Mouse (Mus musculus) bone marrow, adult 2 months (tissue): ENCODE measurements around the gene D1Pas1. TPM values are rescaled to one million over a fixed set of nuclear protein-coding genes. Genes with fewer than 3 reads are reported as not detected.

Experiments
- H3K27ac ChIP-seq: fragments of 200-500 bp; 2 replicates; pipeline ENCODE4 v1.5.1; 2012; ENCODE audit warnings: low read depth, mild to moderate bottlenecking, control low read depth, inconsistent platforms, low read length; ENCODE audit not compliant: control insufficient read depth, poor library complexity, insufficient read depth
- H3K4me1 ChIP-seq: fragments of 200-500 bp; 2 replicates; pipeline ENCODE4 v1.6.1; 2011; ENCODE audit warnings: low read length; ENCODE audit not compliant: control insufficient read depth, insufficient read depth
- H3K4me3 ChIP-seq: fragments of 200-500 bp; replicated peaks from 2 replicates; pipeline ENCODE3; 2011; ENCODE audit warnings: mild to moderate bottlenecking, low read depth, low read length, control low read depth; ENCODE audit not compliant: control insufficient read depth
- CTCF ChIP-seq: fragments of 200-500 bp; IDR thresholded peaks from 2 replicates; pipeline ENCODE4 v1.5.1; 2011; ENCODE audit warnings: low read length, control low read depth; ENCODE audit not compliant: control insufficient read depth, insufficient read depth
- POLR2A ChIP-seq: fragments of 200-500 bp; IDR thresholded peaks from 2 replicates; pipeline ENCODE4 v1.6.1; 2011; ENCODE audit warnings: low read depth, mild to moderate bottlenecking, control low read depth, low read length, borderline replicate concordance; ENCODE audit not compliant: control insufficient read depth
- WGBS: fragments of 180-500 bp; shearing (Covaris S2); methylation state at CpG from one replicate; pipeline ENCODE4 v1.1.7; 2018; 5-methylcytosine and 5-hydroxymethylcytosine counted together
- polyA plus RNA-seq: library from polyadenylated mRNA; stranded (reverse); fragments of >200 nt; gene quantifications from 2 replicates; pipeline ENCODE4 v1.2.4, GENCODE M21; 2011; ENCODE audit warnings: low replicate concordance; ENCODE audit not compliant: missing spikeins, insufficient read depth, insufficient read length

Gene D1Pas1
- polyA plus RNA-seq, 1 experiment, result 0.97 TPM

- 72% methylated on average over 1 of the region's 1 CpGs for WGBS
- Histone ChIP-seq H3K4me1 (no peaks in the 10 kb centered on the region), H3K4me3 (no peak overlapping the region), H3K27ac (no peak overlapping the region)
- no peak for TF ChIP-seq POLR2A
- TF ChIP-seq CTCF, result no peak
These were observed 48.5 kb downstream of the D1Pas1 start for GRCm38 (mm10) chr1:187015673-187016072.

GRCm38 (mm10) chr1:187016116-187016515 is 48.9 kb downstream of the D1Pas1 start:
- WGBS, result 53% methylated on average over 4 of the region's 4 CpGs

GRCm38 (mm10) chr1:187020011-187020410 is 52.8 kb downstream of the D1Pas1 start:
- no peak overlapping the region for H3K27ac ChIP-seq
- 79% methylated on average over 7 of the region's 7 CpGs for WGBS
- TF ChIP-seq POLR2A (no peak), CTCF (no peak)

More at GRCm38 (mm10) chr1:187016116-187016515, 48.9 kb downstream of the D1Pas1 start:
- Histone ChIP-seq H3K4me1 (no peaks in the 10 kb centered on the region), H3K4me3 (no peak overlapping the region), H3K27ac (no peak overlapping the region)
- no peak for TF ChIP-seq CTCF
- no peak for TF ChIP-seq POLR2A

More at GRCm38 (mm10) chr1:187020011-187020410, 52.8 kb downstream of the D1Pas1 start:
- Histone ChIP-seq H3K4me1 (no peaks in the 10 kb centered on the region), H3K4me3 (no peak overlapping the region)

Other genes with a start within 250 kb of the D1Pas1 start
- 10.3 and 21.2 TPM in 2 replicates for gene Rrp15, start 218.1 kb upstream of the D1Pas1 start, polyA plus RNA-seq
- gene Spata17, start 248.0 kb downstream of the D1Pas1 start, polyA plus RNA-seq, result not detected in 2 replicates
- gene Gpatch2, start 248.1 kb downstream of the D1Pas1 start, polyA plus RNA-seq, result 7.8 and 9.8 TPM in 2 replicates